In the genomic region with DNA sequence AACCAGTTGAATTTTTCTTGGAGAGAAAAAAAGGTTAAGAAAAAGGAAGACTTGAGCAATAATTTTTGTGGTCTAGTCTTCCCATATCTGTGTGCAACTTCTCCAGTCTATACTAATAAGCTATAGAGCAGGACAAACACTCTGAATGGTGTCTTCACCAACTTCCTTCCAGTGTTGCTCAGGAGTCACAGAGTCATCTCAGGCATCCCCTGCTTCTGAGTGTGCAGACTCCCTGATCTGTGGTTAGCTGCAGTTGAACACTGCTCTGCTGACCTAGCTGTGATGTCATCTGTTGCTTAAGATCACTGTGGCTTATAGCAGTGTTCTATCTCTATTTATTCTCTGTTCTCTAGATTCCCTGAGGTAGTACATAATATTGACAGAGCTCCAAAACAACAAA, we compare ENCODE assay signal across 18 mouse cellular contexts.
"Had no signal": no experiment of that assay in that cellular context is flagged by ENCODE, and none has a peak within 500 bp of the region (broad histone marks: within the 10 kb centered on the region; RNA-seq: fewer than 3 reads in every experiment).

No protein-coding gene starts in this region.

- DNase-seq: kidney, adult 8-10 months; kidney, postnatal 10 days; kidney, postnatal 36 days; layer of hippocampus, postnatal 36 days; lung, embryonic 14.5 days; lung, postnatal 36 days; thymus, adult 18-20 months; thymus, postnatal 36 days had no signal

- ATAC-seq: intestine, postnatal 0 days; lung, postnatal 0 days; midbrain, embryonic 16.5 days had no signal

- H3K36me3 ChIP-seq: kidney, embryonic 15.5 days; limb, embryonic 12.5 days; limb, embryonic 15.5 days; midbrain, embryonic 12.5 days; neural tube, embryonic 13.5 days had no signal

- H3K4me3 ChIP-seq: kidney, embryonic 15.5 days; left cerebral cortex, adult 2 months; limb, embryonic 12.5 days; limb, embryonic 15.5 days; midbrain, embryonic 12.5 days; myocyte; neural tube, embryonic 13.5 days had no signal

- H3K4me2 ChIP-seq: kidney, embryonic 15.5 days; limb, embryonic 12.5 days; limb, embryonic 15.5 days; lung, embryonic 14.5 days; midbrain, embryonic 12.5 days; neural tube, embryonic 13.5 days had no signal

- H3K4me1 ChIP-seq: kidney, embryonic 15.5 days; limb, embryonic 12.5 days; limb, embryonic 15.5 days; midbrain, embryonic 12.5 days; neural tube, embryonic 13.5 days had no signal

- H3K27me3 ChIP-seq: kidney, embryonic 15.5 days; limb, embryonic 12.5 days; limb, embryonic 15.5 days; midbrain, embryonic 12.5 days; neural tube, embryonic 13.5 days had no signal

- H3K9me3 ChIP-seq: kidney, embryonic 15.5 days; limb, embryonic 12.5 days; limb, embryonic 15.5 days; midbrain, embryonic 12.5 days; neural tube, embryonic 13.5 days had no signal

- H3K27ac ChIP-seq: kidney, embryonic 15.5 days; left cerebral cortex, adult 2 months; limb, embryonic 12.5 days; limb, embryonic 15.5 days; midbrain, embryonic 12.5 days; neural tube, embryonic 13.5 days had no signal

- H3K9ac ChIP-seq: kidney, embryonic 15.5 days; limb, embryonic 12.5 days; limb, embryonic 15.5 days; lung, embryonic 14.5 days; midbrain, embryonic 12.5 days; neural tube, embryonic 13.5 days had no signal
